Mouse (Mus musculus): Measurements from ENCODE around the gene Agrn.

The Agrn gene

GRCm38 (mm10) chr4:156197131-156197828 lies at the start of gene Agrn:
Agrn (minus strand) TSS chr4:156197488.
- DNase-seq, result peak; percentile 62 to 77

DNA sequence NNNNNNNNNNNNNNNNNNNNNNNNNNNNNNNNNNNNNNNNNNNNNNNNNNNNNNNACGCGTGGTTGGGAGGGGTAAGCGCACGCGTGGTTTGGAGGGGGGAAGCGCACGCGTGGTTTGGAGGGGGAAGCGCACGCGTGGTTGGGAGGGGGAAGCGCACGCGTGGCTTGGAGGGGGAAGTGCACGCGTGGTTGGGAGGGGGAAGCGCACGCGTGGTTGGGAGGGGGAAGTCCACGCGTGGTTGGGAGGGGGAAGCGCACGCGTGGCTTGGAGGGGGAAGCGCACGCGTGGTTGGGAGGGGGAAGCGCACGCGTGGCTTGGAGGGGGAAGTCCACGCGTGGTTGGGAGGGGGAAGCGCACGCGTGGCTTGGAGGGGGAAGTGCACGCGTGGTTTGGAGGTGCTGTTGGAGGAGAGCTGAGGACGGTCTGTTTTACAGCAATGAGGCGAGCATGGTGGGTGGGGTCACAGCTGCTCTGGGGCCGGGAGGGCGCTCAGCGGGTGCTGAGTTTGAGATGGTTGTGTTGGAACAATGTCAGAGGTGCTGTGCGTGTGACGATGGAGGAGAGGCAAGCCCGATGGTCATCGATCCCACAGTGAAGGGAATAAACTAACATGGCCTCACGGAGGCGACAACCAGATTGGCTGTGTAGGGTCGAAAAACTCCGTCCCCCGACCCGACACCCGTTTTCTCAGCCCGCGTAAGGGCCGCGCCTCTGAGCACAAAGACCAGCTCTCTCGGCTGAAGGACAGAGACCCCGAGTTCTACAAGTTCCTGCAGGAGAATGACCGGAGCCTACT lies 39.6 kb upstream of the Agrn start:
- DNase-seq, result no peak

GRCm38 (mm10) chr4:156235808-156236533 lies 38.7 kb upstream of the Agrn start, which contains the start of gene Noc2l:
Noc2l (plus strand) TSS chr4:156236010.
- DNase-seq, result peak; percentile 91 to 95

- no peak for DNase-seq
These were observed 38.1 kb upstream of the Agrn start for GRCm38 (mm10) chr4:156235360-156235770.

- DNase-seq, result peak; percentile 80 to 86
These were observed 37.5 kb upstream of the Agrn start, which contains the start of gene Plekhn1 for GRCm38 (mm10) chr4:156234701-156235213. Plekhn1 (minus strand) TSS chr4:156234857.

DNA sequence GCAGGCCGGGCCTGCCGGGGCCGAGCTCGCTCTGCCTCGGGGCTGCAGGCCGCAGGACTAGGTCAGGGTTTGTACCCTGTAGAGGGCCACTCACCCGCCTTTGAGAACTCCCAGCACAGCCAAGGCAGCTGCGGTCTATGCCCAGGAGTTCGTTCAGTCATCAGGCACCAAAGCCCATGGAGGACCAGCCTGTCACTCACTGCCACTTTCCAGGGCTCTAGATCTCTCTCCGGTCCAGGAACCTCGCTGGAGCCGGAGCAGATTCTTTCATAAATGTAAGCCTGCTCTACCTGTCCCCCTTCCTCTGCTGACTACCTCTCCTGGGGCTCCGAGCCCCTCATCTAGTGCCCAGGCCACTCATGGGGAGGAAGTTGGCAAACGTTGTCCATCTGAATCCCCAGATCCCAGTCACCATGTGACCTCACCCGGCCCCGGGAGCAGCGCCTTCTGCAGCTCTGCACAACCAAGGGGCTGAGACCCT lies 36.8 kb upstream of the Agrn start:
- peak; percentile 33 to 38 for DNase-seq

- no peak for DNase-seq
These were observed 31.2 kb upstream of the Agrn start for GRCm38 (mm10) chr4:156228393-156229024.

DNA sequence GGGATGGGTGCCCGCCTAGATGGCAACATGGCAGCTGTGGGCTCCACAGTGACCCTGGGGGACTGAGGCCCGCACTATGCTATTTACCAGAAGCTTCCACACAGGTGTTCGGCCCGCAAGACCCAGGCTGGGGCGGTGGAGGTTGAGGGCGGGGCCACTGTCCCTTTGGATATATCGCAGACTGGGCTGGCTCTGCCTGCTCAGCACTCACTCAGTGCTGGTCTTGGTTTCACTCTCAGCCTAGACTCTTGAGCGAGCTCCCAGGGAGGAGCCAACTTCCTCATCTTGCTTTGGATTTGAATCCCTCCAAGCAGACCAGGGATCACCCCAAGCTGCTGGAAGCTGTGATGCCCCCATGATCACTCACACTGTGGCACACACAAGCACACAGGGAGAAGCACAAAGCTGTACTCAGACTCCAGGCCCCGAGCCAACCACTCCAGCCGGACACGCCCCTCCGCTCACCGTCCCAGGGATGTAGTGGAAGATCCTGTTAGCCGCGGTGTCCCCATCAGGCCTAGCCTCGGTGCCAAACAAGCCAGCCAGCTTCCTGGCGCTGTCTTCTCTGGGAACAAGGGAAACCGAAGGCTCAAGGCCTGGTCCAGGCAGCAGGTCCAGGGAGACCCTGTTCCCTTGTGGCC lies 30.6 kb upstream of the Agrn start:
- no peak for DNase-seq

- no peak for DNase-seq
These were observed 27.0 kb upstream of the Agrn start for GRCm38 (mm10) chr4:156224276-156224675.

GRCm38 (mm10) chr4:156219936-156220335 lies 22.6 kb upstream of the Agrn start:
- no peak for DNase-seq

- peak in 1 of 2 experiments; percentile 24 for DNase-seq
These were observed 20.6 kb upstream of the Agrn start for GRCm38 (mm10) chr4:156217838-156218237.

GRCm38 (mm10) chr4:156217022-156217669 lies 19.9 kb upstream of the Agrn start:
- DNase-seq, result no peak

DNA sequence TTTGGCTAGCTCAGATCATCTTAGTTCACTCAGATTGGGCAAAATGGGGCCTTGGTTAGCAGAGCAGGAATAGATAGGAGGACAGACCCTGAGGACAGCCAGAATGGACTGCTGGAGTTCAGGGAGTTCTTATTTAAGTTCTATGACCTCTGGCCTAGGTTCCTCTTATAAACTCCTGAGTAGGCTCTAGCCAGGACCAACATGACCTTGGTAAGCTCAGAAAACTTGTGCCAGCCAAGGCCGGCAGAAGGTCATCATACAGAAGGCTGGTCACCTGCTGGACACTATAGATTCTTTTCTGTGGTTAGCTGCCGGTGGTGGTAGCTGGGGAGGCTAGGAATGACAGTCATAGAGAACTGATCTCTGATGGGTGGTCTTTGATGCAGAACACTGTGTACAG lies 18.9 kb upstream of the Agrn start:
- no peak for DNase-seq

DNA sequence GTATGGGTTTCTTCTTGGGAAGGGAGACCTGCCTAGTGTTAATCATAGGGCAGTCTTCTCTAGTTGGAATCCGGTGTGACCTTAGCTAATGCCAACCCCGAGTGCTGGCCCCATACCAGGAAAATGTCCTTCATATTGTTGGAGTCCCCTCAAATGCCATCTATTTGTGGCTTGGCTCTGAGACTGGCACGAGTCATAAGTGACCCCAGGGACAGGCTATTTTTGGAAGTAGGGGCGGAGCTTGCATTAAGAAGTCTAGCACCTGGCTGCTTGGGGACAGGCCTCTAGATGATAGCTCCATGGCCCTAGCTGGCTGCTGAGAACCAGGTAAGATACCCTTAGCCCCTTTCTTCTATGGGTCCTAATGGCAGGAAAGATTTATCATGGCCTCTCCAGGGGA lies 18.4 kb upstream of the Agrn start, which contains the start of gene Perm1:
Gene Perm1, plus strand, starts transcription at position 220 of the 400 bp plus-strand sequence.
- peak in 1 of 2 experiments; percentile 41 for DNase-seq

GRCm38 (mm10) chr4:156213134-156213533 lies 15.8 kb upstream of the Agrn start:
- no peak for DNase-seq

DNA sequence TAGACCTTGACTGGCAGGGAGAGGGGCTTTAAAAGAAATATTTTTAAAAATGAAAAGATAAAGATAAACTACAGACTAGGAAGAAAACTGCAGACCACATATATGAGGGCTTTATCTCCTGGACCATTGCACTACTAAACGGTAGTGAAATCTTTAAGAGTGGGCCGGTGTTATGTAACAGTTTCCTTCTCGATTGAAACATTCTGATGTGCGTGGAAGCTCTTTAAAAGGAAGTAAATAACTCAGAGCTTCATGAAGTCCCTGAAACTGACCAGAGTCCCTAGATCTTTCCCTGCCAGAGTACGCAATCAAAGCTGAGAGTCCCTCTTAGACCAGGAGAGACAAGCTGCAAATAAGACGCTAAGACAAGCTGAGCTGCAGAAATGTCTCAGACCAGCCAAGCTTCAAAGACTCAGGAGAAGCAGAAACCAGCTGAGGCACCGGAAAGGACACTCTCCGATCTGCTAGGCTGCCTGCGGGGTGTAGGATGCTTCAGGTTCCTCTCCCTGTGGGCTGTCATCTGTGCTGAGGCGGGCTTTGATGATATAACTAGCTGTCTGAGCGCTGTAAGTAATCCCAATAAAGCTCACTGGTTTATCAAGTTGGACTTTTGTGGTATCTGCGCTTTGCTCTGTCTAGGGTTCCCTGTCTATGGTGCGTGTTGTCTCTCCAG lies 12.8 kb upstream of the Agrn start:
- no peak for DNase-seq

DNA sequence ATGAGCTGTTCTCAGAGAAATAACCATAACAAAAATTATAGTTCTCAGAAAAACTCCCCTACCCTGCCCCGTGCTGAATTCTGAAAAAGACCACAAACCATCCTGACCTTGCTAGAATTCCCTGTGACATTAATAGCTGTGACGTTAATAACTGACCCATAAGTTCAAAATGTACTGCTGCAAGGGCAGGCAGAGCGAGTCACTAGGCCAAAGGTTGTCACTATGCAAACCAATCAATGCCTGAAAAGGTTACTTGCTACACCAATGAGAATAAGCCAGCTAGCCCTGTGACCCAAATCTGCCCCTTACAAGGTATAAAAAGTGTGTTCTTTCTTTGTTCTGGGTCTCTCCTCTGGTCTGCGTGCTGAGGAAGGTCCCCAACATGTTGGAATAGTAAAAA lies 11.6 kb upstream of the Agrn start:
- no peak for DNase-seq

GRCm38 (mm10) chr4:156203413-156204131 lies 6.3 kb upstream of the Agrn start:
- DNase-seq, result peak; percentile 26

DNA sequence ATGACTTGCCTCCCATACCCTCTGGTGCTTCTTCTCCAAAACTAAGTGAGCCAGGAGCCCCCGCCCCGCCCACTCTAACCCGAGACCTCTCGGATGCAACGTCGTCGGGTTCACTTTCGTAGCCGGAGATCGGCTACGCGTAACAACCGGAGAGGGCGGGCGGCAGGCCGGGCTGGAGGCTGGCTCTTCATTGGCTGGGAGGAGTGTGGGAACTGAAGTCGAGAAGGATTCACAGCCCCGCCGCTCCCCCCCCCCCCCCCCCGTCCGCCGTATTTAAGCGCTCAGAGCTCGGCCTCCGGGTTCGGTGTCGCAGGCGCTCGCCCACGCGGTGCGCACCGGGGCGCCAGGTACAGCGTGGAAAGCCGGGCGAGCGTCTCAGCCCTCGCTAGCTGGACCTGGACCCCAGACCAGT lies 5.7 kb upstream of the Agrn start, which contains the start of gene AW011738:
Gene AW011738, plus strand, starts transcription at position 304 of the 412 bp plus-strand sequence.
- DNase-seq, result peak; percentile 69 to 78

GRCm38 (mm10) chr4:156202462-156202893 lies 5.2 kb upstream of the Agrn start:
- DNase-seq, result peak in 1 of 2 experiments; percentile 14

Data from cerebellum, postnatal 36 days (tissue).